Mouse (Mus musculus) midbrain, embryonic 11.5 days (tissue): ENCODE measurements around the gene Bcas1. TPM values are rescaled to one million over a fixed set of nuclear protein-coding genes. Genes with fewer than 3 reads are reported as not detected.
A peak's percentile ranks its signal among the peaks of the same experiment; 100 is the strongest.

Source experiments
- ATAC-seq: fragments of 200-750 bp; cut with Nextera tagmentation; 2 replicates; pipeline ENCODE4 v1.8.0; 2017; ENCODE audit warnings: moderate TSS enrichment, moderate library complexity; ENCODE audit not compliant: low FRiP score
- DNase-seq: peaks from one replicate; pipeline ENCODE4 v3.0.0; 2015; ENCODE audit warnings: low spot score; ENCODE audit errors: missing footprints
- H3K27ac ChIP-seq: fragments of 300-500 bp; sonication (generic); 2 replicates; pipeline ENCODE4 v1.5.1; 2014; ENCODE audit warnings: low read depth, low read length
- H3K27me3 ChIP-seq: fragments of 300-500 bp; sonication (generic); 2 replicates; pipeline ENCODE4 v1.6.1; 2014; ENCODE audit warnings: mild to moderate bottlenecking, low read length, moderate library complexity, mixed read lengths; ENCODE audit not compliant: control insufficient read depth, insufficient read depth
- H3K36me3 ChIP-seq: fragments of 300-500 bp; sonication (generic); 2 replicates; pipeline ENCODE4 v1.6.1; 2014; ENCODE audit warnings: mild to moderate bottlenecking, low read length, moderate library complexity, mixed read lengths; ENCODE audit not compliant: control insufficient read depth, insufficient read depth
- H3K4me1 ChIP-seq: fragments of 300-500 bp; sonication (generic); 2 replicates; pipeline ENCODE4 v1.6.1; 2014; ENCODE audit warnings: low read length; ENCODE audit not compliant: control insufficient read depth, insufficient read depth
- H3K4me2 ChIP-seq: fragments of 300-500 bp; sonication (generic); 2 replicates; pipeline ENCODE4 v1.6.1; 2014; ENCODE audit warnings: mild to moderate bottlenecking, moderate library complexity
- H3K4me3 ChIP-seq: fragments of 300-500 bp; sonication (generic); 2 replicates; pipeline ENCODE4 v1.5.1; 2014; ENCODE audit warnings: low read depth, low read length
- H3K9ac ChIP-seq: fragments of 300-500 bp; sonication (generic); 2 replicates; pipeline ENCODE4 v1.6.1; 2014; ENCODE audit warnings: low read length
- H3K9me3 ChIP-seq: fragments of 300-500 bp; sonication (generic); 2 replicates; pipeline ENCODE4 v1.6.1; 2016; ENCODE audit warnings: low read length; ENCODE audit not compliant: control insufficient read depth
- WGBS: fragments of 180-500 bp; shearing (Covaris S2); extraction: QIAGEN DNeasy Blood & Tissue Kit; methylation state at CpG from one replicate; pipeline ENCODE4 v1.1.7; 2014; 5-methylcytosine and 5-hydroxymethylcytosine counted together
- polyA plus RNA-seq: library from polyadenylated mRNA; unstranded; fragments of >200 nt; fragmentation: Nextera tagmentation; extraction: Ambion mirVana; gene quantifications from 2 replicates; pipeline ENCODE4 v1.2.1, GENCODE M21; 2014

Bcas1 gene
- polyA plus RNA-seq, 1 experiment from 2014 or later = 2.4 TPM

- Histone ChIP-seq H3K36me3 (no peaks in the 10 kb centered on the region), H3K4me1 (peaks cover 14% of the 10 kb centered on the region), H3K4me2 (peak overlapping the region; percentile 30), H3K27ac (peak overlapping the region; percentile 37), H3K4me3 (no peak overlapping the region), H3K27me3 (0 out of 2 replicates have a peak, but pooled peaks cover 2% of the 10 kb centered on the region), H3K9me3 (no peaks in the 10 kb centered on the region), H3K9ac (no peak overlapping the region)
- DNase-seq = peak; percentile 91
- peak; percentile 63 for ATAC-seq
- 12% methylated on average over 18 of the region's 18 CpGs for WGBS
Measured at GRCm38 (mm10) chr2:170404781-170405573, 22.7 kb downstream of the Bcas1 start.

- 0 out of 2 replicates have a peak, but pooled peaks cover 2% of the 10 kb centered on the region for H3K27me3 ChIP-seq
- ATAC-seq = no peak
- no peak overlapping the region for H3K4me2 ChIP-seq
- no peaks in the 10 kb centered on the region for H3K36me3 ChIP-seq
- WGBS = 42% methylated on average over 10 of the region's 10 CpGs
- peaks cover 14% of the 10 kb centered on the region for H3K4me1 ChIP-seq
- H3K27ac ChIP-seq = no peak overlapping the region
- H3K9ac ChIP-seq = no peak overlapping the region
- no peaks in the 10 kb centered on the region for H3K9me3 ChIP-seq
- DNase-seq = peak; percentile 92
- H3K4me3 ChIP-seq = no peak overlapping the region
Measured at GRCm38 (mm10) chr2:170403666-170404385, 23.8 kb downstream of the Bcas1 start.

GRCm38 (mm10) chr2:170401211-170401799 is 26.3 kb downstream of the Bcas1 start:
- peak overlapping the region; percentile 17; the same call in 1 of the 2 replicates for H3K4me3 ChIP-seq
- H3K4me1 ChIP-seq = peaks cover 14% of the 10 kb centered on the region
- ATAC-seq (peak; percentile 45), DNase-seq (peak; percentile 96)
- 2% methylated on average over 17 of the region's 17 CpGs for WGBS
- H3K27me3 ChIP-seq = 0 out of 2 replicates have a peak, but pooled peaks cover 1% of the 10 kb centered on the region
- peak overlapping the region; percentile 64 for H3K9ac ChIP-seq
- H3K36me3 ChIP-seq = no peaks in the 10 kb centered on the region
- H3K9me3 ChIP-seq = no peaks in the 10 kb centered on the region
- H3K27ac ChIP-seq = no peak overlapping the region
- peak overlapping the region; percentile 49 for H3K4me2 ChIP-seq

GRCm38 (mm10) chr2:170400666-170401065 is 27.0 kb downstream of the Bcas1 start:
- H3K27ac ChIP-seq = no peak overlapping the region
- H3K4me3 ChIP-seq = no peak overlapping the region
- H3K4me1 ChIP-seq = peaks cover 14% of the 10 kb centered on the region
- H3K4me2 ChIP-seq = peak overlapping the region; percentile 49
- H3K36me3 ChIP-seq = no peaks in the 10 kb centered on the region
- peak; percentile 90 for DNase-seq
- WGBS = 3% methylated on average over 10 of the region's 10 CpGs
- H3K27me3 ChIP-seq = no peaks in the 10 kb centered on the region
- H3K9me3 ChIP-seq = no peaks in the 10 kb centered on the region
- no peak for ATAC-seq
- H3K9ac ChIP-seq = peak overlapping the region; percentile 64; the same call in 1 of the 2 replicates

- Histone ChIP-seq H3K27ac (no peak overlapping the region), H3K27me3 (no peaks in the 10 kb centered on the region), H3K9me3 (no peaks in the 10 kb centered on the region), H3K36me3 (no peaks in the 10 kb centered on the region), H3K4me1 (no peaks in the 10 kb centered on the region), H3K4me2 (no peak overlapping the region), H3K4me3 (no peak overlapping the region), H3K9ac (no peak overlapping the region)
- ATAC-seq = no peak
- no peak for DNase-seq
- WGBS = 94% methylated on average over 1 of the region's 1 CpGs
Measured at GRCm38 (mm10) chr2:170391994-170392393, 35.7 kb downstream of the Bcas1 start.

GRCm38 (mm10) chr2:170388320-170388719 is 39.3 kb downstream of the Bcas1 start:
- WGBS = 84% methylated on average over 5 of the region's 5 CpGs
- H3K27me3 ChIP-seq = no peaks in the 10 kb centered on the region
- no peaks in the 10 kb centered on the region for H3K4me1 ChIP-seq
- H3K4me2 ChIP-seq = no peak overlapping the region
- H3K36me3 ChIP-seq = no peaks in the 10 kb centered on the region
- H3K9me3 ChIP-seq = no peaks in the 10 kb centered on the region
- no peak for DNase-seq
- no peak overlapping the region for H3K27ac ChIP-seq
- H3K9ac ChIP-seq = no peak overlapping the region
- no peak overlapping the region for H3K4me3 ChIP-seq
- no peak for ATAC-seq

GRCm38 (mm10) chr2:170385556-170385955 is 42.1 kb downstream of the Bcas1 start:
- Histone ChIP-seq H3K36me3 (no peaks in the 10 kb centered on the region), H3K4me2 (no peak overlapping the region), H3K27me3 (no peaks in the 10 kb centered on the region), H3K9me3 (no peaks in the 10 kb centered on the region), H3K9ac (no peak overlapping the region), H3K4me3 (no peak overlapping the region), H3K4me1 (no peaks in the 10 kb centered on the region), H3K27ac (no peak overlapping the region)
- ATAC-seq (no peak), DNase-seq (no peak)
- WGBS = 94% methylated on average over 1 of the region's 1 CpGs

- H3K36me3 ChIP-seq = no peaks in the 10 kb centered on the region
- no peaks in the 10 kb centered on the region for H3K27me3 ChIP-seq
- H3K9ac ChIP-seq = no peak overlapping the region
- ATAC-seq (no peak), DNase-seq (no peak)
- no peaks in the 10 kb centered on the region for H3K9me3 ChIP-seq
- no peaks in the 10 kb centered on the region for H3K4me1 ChIP-seq
- H3K27ac ChIP-seq = no peak overlapping the region
- H3K4me3 ChIP-seq = no peak overlapping the region
- WGBS = 98% methylated on average over 1 of the region's 1 CpGs
- no peak overlapping the region for H3K4me2 ChIP-seq
Measured at GRCm38 (mm10) chr2:170384770-170385169, 42.9 kb downstream of the Bcas1 start.

GRCm38 (mm10) chr2:170373391-170373790 is 54.3 kb downstream of the Bcas1 start:
- H3K27me3 ChIP-seq = no peaks in the 10 kb centered on the region
- DNase-seq (no peak), ATAC-seq (no peak)
- H3K9me3 ChIP-seq = no peaks in the 10 kb centered on the region
- no peak overlapping the region for H3K4me2 ChIP-seq
- WGBS = 96% methylated on average over 10 of the region's 10 CpGs
- H3K4me3 ChIP-seq = no peak overlapping the region
- no peaks in the 10 kb centered on the region for H3K36me3 ChIP-seq
- no peaks in the 10 kb centered on the region for H3K4me1 ChIP-seq
- no peak overlapping the region for H3K9ac ChIP-seq
- no peak overlapping the region for H3K27ac ChIP-seq
